Mouse (Mus musculus): ENCODE results near the gene Homer1.

Gene Homer1

GRCm38 (mm10) chr13:93299316-93299715 lies at the start of gene Homer1:
TSS of gene Homer1 (plus strand) at chr13:93299635.
- DNase-seq = no peak

GRCm38 (mm10) chr13:93251732-93252131 lies 47.7 kb upstream of the Homer1 start:
- DNase-seq = peak in 1 of 2 experiments; percentile 16

- no peak for DNase-seq
Measured at GRCm38 (mm10) chr13:93252175-93252574, 47.3 kb upstream of the Homer1 start.

GRCm38 (mm10) chr13:93252941-93253340 lies 46.5 kb upstream of the Homer1 start:
- DNase-seq = no peak

- no peak for DNase-seq
Measured at GRCm38 (mm10) chr13:93267151-93267550, 32.3 kb upstream of the Homer1 start.

DNA sequence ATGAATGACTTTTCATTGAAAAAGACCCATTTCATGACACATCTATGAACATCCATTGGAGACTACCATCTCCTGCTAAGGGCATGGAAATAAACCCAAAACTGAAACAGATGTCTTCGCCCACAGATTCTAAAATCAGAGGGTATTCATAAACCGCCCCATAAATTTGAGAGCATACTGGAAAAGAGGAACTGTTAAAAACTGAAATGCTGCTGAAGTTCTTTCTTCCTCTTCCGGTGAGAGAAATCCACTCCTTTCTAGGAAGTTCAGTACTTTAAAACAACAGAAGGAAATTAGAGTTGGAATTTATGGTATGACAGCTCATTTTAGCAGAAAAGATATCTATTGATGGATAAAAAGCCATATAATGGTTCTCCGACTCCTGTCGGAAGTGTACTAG lies 1.1 kb downstream of the Homer1 start:
- no peak for DNase-seq

GRCm38 (mm10) chr13:93301060-93301459 lies 1.6 kb downstream of the Homer1 start:
- no peak for DNase-seq

GRCm38 (mm10) chr13:93302846-93303562 lies 3.6 kb downstream of the Homer1 start:
- no peak for DNase-seq

- DNase-seq = peak; percentile 95 to 96
Measured at GRCm38 (mm10) chr13:93303563-93304250, 4.3 kb downstream of the Homer1 start.

DNA sequence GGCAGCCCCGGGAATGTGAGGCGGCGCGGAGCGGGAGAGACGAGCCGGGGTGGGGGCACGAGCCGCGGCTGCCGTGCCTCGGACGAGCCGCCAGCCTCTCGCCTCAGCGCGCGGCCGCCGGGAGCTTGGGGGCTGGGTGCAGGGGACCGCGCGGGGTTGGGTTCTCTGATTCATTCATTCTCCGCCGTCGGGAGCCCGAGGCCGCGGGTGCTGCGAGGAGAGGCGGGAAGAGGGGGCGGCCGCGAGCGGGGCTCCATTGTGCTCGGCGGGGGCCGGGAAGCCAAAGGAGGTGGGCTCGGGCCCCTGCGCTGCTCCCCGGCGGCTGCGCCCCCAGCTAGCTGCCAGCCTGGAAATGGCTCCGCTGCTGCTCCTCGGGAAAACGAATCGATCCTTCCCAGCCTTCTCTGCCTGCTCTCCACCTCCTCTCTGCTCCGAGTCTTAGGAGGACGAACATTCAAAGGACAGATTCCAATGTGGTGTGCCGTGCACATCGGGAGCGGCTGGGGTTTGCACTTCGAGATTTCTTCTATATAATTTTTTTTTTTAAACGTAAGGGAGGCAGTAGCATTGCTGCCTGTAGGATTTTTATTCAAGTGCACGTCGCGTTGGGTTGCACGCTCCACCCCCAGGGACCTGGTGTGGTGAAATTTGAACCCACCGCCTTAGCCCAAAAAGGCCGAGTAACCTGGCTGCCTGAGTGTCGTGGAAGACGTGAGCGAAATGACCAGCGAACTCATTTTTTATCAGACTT lies 5.0 kb downstream of the Homer1 start:
- DNase-seq = peak in 1 of 2 experiments; percentile 29

DNA sequence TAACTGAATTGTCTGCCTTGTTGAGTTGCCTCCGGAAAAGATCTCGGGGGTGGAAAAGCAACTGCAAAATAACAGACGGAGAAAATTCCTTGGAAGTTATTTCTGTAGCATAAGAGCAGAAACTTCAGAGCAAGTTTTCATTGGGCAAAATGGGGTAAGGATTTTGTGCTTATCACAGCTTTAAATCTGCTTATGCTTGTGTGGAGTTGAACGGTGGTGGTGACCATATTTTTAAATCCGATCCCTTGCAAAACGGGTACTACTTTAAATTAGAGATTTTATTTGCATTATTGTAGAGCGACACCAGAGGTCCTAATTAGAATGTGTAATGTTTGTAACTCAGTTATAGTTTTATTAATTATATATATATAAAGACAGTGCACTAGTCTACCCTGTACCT lies 5.7 kb downstream of the Homer1 start:
- no peak for DNase-seq

DNA sequence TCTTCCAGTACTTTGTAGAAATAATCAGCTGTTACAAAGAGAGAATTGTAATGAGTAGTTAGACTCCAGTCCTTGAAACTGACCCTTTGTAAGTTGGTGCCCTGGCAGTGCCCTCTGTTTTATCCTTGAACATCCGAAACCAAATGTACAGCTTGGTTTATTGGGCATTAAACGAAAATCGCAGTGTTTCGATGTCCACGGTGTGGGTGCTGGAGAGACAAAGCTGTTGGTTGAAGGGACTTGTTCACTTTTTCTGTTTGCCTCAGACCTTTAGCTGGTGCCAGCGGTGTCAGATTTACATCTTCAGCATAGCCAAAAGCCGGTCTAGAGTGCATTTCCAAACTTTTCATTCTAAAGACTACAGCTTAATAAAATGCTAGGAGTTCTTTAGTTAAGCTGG lies 6.2 kb downstream of the Homer1 start:
- no peak for DNase-seq

DNA sequence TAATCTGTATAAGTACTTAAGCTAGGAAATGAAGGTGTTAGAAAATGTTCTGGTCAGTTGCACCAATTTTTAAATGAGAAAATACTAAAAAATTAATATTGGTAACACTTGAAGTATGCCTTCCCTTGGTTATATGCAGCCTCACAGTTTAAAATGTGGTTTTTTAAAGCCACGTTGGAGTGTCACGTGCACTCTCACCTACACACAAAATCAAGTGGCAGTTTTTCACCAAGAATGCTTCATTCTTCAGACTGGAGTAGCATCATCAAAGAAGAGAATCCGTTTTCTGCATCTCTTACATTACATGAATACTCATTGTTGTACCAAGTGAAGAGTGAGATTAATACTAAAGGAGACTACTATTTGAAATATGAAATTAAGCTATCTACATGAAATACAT lies 7.1 kb downstream of the Homer1 start:
- no peak for DNase-seq

GRCm38 (mm10) chr13:93307700-93308099 lies 8.3 kb downstream of the Homer1 start:
- DNase-seq = no peak

GRCm38 (mm10) chr13:93309295-93309694 lies 9.9 kb downstream of the Homer1 start:
- DNase-seq = no peak

GRCm38 (mm10) chr13:93312518-93312917 lies 13.1 kb downstream of the Homer1 start:
- DNase-seq = no peak

- DNase-seq = no peak
Measured at GRCm38 (mm10) chr13:93314322-93314721, 14.9 kb downstream of the Homer1 start.

DNA sequence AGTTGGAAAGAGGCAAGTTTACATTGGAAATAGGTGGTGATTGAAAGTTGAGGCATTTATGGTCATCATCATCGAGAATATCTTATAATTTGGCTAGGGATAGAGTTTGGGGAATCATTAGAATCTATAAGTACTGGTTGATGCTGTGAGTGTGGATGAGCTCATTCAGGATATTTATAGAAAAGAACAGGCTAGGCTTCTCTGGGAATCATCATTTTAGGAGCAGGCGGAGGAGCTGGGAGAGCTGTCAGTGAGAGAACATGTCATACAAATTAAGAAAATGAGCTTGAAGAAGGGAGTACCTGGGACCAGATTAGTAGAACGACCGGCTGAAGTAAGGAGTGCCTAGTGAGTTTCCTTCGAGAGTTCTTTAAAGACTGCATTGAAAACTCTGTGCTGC lies 20.7 kb downstream of the Homer1 start:
- no peak for DNase-seq

- no peak for DNase-seq
Measured at GRCm38 (mm10) chr13:93326326-93326725, 26.9 kb downstream of the Homer1 start.

DNA sequence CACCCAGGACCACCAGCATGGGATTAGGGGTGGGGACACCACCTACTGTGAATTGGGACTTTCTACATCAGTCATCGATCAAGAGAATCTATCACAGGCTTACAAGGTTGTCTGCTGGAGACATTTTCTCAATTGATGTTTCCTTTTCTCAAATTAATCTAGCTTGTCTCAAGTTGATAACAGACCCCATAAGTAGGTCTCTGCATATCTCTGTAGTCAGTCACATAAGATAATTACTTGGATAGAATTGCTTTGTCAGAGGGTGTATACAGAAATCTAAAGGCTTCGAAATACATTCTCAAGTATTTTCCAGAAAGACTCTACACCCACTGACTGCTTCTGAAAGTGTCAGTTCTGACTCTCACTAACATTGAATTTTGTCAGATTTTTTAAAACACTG lies 32.3 kb downstream of the Homer1 start:
- DNase-seq = no peak

DNA sequence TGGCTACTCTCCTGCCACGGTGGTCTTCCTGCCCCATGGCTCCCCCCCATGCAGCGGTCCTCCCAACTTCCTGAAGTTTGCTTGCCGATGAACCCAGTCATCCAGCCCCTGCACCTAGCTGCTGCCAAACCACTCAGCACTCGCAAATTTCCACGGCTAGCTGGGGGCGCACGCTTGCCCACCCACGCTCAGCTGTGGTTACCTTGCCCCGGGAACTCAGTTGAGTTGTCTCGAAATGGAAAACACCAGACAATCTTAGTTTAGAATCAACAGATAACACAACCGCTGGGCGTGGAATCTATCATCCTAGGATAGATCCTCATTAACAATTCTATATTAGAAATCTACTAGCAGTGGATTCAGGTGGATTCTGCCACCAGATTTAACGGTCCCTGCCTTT lies 33.1 kb downstream of the Homer1 start:
- DNase-seq = no peak

GRCm38 (mm10) chr13:93335337-93335736 lies 35.9 kb downstream of the Homer1 start:
- DNase-seq = no peak

DNA sequence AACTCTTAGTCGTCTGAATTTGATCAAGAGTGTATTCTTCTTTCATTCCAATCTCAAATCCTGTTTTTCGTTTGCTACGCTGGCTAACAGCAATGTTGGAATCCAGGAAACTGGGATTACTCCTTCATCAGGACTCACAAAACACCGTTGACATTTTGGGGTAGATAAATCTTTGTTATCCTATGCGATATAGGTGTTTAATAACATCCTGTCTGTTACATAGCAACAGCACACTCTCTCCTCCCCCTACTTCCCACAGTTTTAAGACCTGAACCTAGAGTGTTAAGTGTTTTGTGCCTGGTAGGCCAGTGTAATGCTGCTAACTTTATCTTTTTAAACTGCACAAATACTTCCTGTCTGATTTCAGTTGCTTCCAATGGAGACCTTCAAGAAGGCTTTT lies 39.0 kb downstream of the Homer1 start:
- DNase-seq = no peak
